Mouse (Mus musculus) embryonic facial prominence, embryonic 12.5 days (tissue): ENCODE measurements at regions not wholly inside any gene's neighbourhood (a gene's known extent, or its start where the extent isn't known, plus 50 kb on each side); places are given as distances from the start of the nearest gene placed in this dataset.

Source experiments
- ATAC-seq: fragments of 200-750 bp; cut with Nextera tagmentation; 2 replicates; pipeline ENCODE4 v1.8.0; 2017; ENCODE audit not compliant: insufficient number of reproducible peaks, insufficient read depth, low FRiP score, low TSS enrichment
- H3K27ac ChIP-seq: fragments of 300-500 bp; sonication (generic); 2 replicates; pipeline ENCODE4 v1.5.1; 2016; ENCODE audit warnings: mild to moderate bottlenecking
- H3K27me3 ChIP-seq: fragments of 300-500 bp; sonication (generic); 2 replicates; pipeline ENCODE4 v1.6.1; 2016; ENCODE audit warnings: mild to moderate bottlenecking, moderate library complexity
- H3K36me3 ChIP-seq: fragments of 300-500 bp; sonication (generic); 2 replicates; pipeline ENCODE4 v1.6.1; 2016; ENCODE audit warnings: mild to moderate bottlenecking
- H3K4me1 ChIP-seq: fragments of 300-500 bp; sonication (generic); 2 replicates; pipeline ENCODE4 v1.6.1; 2016
- H3K4me2 ChIP-seq: fragments of 300-500 bp; sonication (generic); replicated peaks from 2 replicates; pipeline ENCODE4 v1.6.1; 2016; ENCODE audit warnings: mild to moderate bottlenecking, moderate library complexity
- H3K4me3 ChIP-seq: fragments of 300-500 bp; sonication (generic); 2 replicates; pipeline ENCODE4 v1.5.1; 2016; ENCODE audit warnings: mild to moderate bottlenecking
- H3K9ac ChIP-seq: fragments of 300-500 bp; sonication (generic); 2 replicates; pipeline ENCODE4 v1.6.1; 2016; ENCODE audit warnings: mild to moderate bottlenecking, moderate library complexity
- H3K9me3 ChIP-seq: fragments of 300-500 bp; sonication (generic); 2 replicates; pipeline ENCODE4 v1.6.1; 2016; ENCODE audit warnings: mild to moderate bottlenecking, moderate library complexity
- WGBS: fragments of 180-500 bp; shearing (Covaris S2); methylation state at CpG from one replicate; pipeline ENCODE4 v1.1.7; 2016; 5-methylcytosine and 5-hydroxymethylcytosine counted together

- H3K4me1 ChIP-seq = peaks cover 42% of the 10 kb centered on the region
- peak overlapping the region; percentile 24 for H3K4me2 ChIP-seq
- no peak overlapping the region for H3K9ac ChIP-seq
- H3K27ac ChIP-seq = peak overlapping the region; percentile 18; the same call in 1 of the 2 replicates
- ATAC-seq = no peak
- no peaks in the 10 kb centered on the region for H3K36me3 ChIP-seq
- no peaks in the 10 kb centered on the region for H3K27me3 ChIP-seq
- H3K9me3 ChIP-seq = no peaks in the 10 kb centered on the region
- 50% methylated on average over 16 of the region's 16 CpGs for WGBS
- no peak overlapping the region for H3K4me3 ChIP-seq
These were observed 162.6 kb downstream of the Gm11361 start for GRCm38 (mm10) chr13:28419950-28420381.

GRCm38 (mm10) chr13:28418936-28419681 lies 161.8 kb downstream of the Gm11361 start:
- Histone ChIP-seq H3K4me3 (no peak overlapping the region), H3K4me1 (peaks cover 42% of the 10 kb centered on the region), H3K9ac (no peak overlapping the region), H3K4me2 (peak overlapping the region; percentile 53), H3K9me3 (no peaks in the 10 kb centered on the region), H3K36me3 (no peaks in the 10 kb centered on the region), H3K27me3 (no peaks in the 10 kb centered on the region), H3K27ac (peak overlapping the region; percentile 98)
- WGBS = 86% methylated on average over 17 of the region's 17 CpGs
- no peak for ATAC-seq

- Histone ChIP-seq H3K9me3 (no peaks in the 10 kb centered on the region), H3K4me3 (peak overlapping the region; percentile 20), H3K27me3 (no peaks in the 10 kb centered on the region), H3K27ac (peak overlapping the region; percentile 98), H3K4me2 (peak overlapping the region; percentile 53), H3K9ac (peak overlapping the region; percentile 22; the same call in 1 of the 2 replicates), H3K36me3 (no peaks in the 10 kb centered on the region), H3K4me1 (peaks cover 42% of the 10 kb centered on the region)
- ATAC-seq = peak; percentile 86
- WGBS = 3% methylated on average over 11 of the region's 11 CpGs
These were observed 160.9 kb downstream of the Gm11361 start for GRCm38 (mm10) chr13:28417929-28418881.

GRCm38 (mm10) chr13:28417431-28417928 lies 160.2 kb downstream of the Gm11361 start:
- Histone ChIP-seq H3K9me3 (no peaks in the 10 kb centered on the region), H3K36me3 (no peaks in the 10 kb centered on the region), H3K27ac (peak overlapping the region; percentile 98), H3K4me2 (peak overlapping the region; percentile 53), H3K4me1 (peaks cover 42% of the 10 kb centered on the region), H3K9ac (peak overlapping the region; percentile 22; the same call in 1 of the 2 replicates), H3K27me3 (no peaks in the 10 kb centered on the region), H3K4me3 (peak overlapping the region; percentile 20)
- ATAC-seq = peak; percentile 22
- WGBS = 6% methylated on average over 7 of the region's 7 CpGs

- H3K9ac ChIP-seq = no peak overlapping the region
- 23% methylated on average over 8 of the region's 8 CpGs for WGBS
These were observed 159.6 kb downstream of the Gm11361 start for GRCm38 (mm10) chr13:28416887-28417286.

GRCm38 (mm10) chr13:28416231-28416630 lies 158.9 kb downstream of the Gm11361 start:
- ATAC-seq = peak; percentile 72; the same call in 1 of the 2 replicates
- no peak overlapping the region for H3K4me3 ChIP-seq
- no peaks in the 10 kb centered on the region for H3K36me3 ChIP-seq
- no peaks in the 10 kb centered on the region for H3K9me3 ChIP-seq
- peak overlapping the region; percentile 98 for H3K27ac ChIP-seq
- H3K4me2 ChIP-seq = peak overlapping the region; percentile 53
- WGBS = 8% methylated on average over 6 of the region's 6 CpGs
- no peak overlapping the region for H3K9ac ChIP-seq
- H3K27me3 ChIP-seq = no peaks in the 10 kb centered on the region
- H3K4me1 ChIP-seq = peaks cover 42% of the 10 kb centered on the region

More at GRCm38 (mm10) chr13:28416887-28417286, 159.6 kb downstream of the Gm11361 start:
- Histone ChIP-seq H3K36me3 (no peaks in the 10 kb centered on the region), H3K27me3 (no peaks in the 10 kb centered on the region), H3K9me3 (no peaks in the 10 kb centered on the region), H3K4me1 (peaks cover 42% of the 10 kb centered on the region), H3K4me2 (peak overlapping the region; percentile 53), H3K27ac (peak overlapping the region; percentile 98), H3K4me3 (peak overlapping the region; percentile 13; the same call in 1 of the 2 replicates)
- ATAC-seq = no peak

GRCm38 (mm10) chr13:28415769-28416168 lies 158.4 kb downstream of the Gm11361 start:
- no peak overlapping the region for H3K9ac ChIP-seq
- peaks cover 42% of the 10 kb centered on the region for H3K4me1 ChIP-seq
- peak overlapping the region; percentile 53; the same call in 1 of the 2 replicates for H3K4me2 ChIP-seq
- 42% methylated on average over 1 of the region's 1 CpGs for WGBS
- H3K27me3 ChIP-seq = no peaks in the 10 kb centered on the region
- no peak overlapping the region for H3K4me3 ChIP-seq
- H3K27ac ChIP-seq = peak overlapping the region; percentile 98; the same call in 1 of the 2 replicates
- no peak for ATAC-seq
- H3K36me3 ChIP-seq = no peaks in the 10 kb centered on the region
- no peaks in the 10 kb centered on the region for H3K9me3 ChIP-seq

- no peak overlapping the region for H3K9ac ChIP-seq
- no peak overlapping the region for H3K4me3 ChIP-seq
- no peak overlapping the region for H3K27ac ChIP-seq
- H3K9me3 ChIP-seq = no peaks in the 10 kb centered on the region
- no peaks in the 10 kb centered on the region for H3K36me3 ChIP-seq
- H3K4me2 ChIP-seq = no peak overlapping the region
- ATAC-seq = no peak
- peaks cover 8% of the 10 kb centered on the region for H3K4me1 ChIP-seq
- H3K27me3 ChIP-seq = no peaks in the 10 kb centered on the region
- 46% methylated on average over 2 of the region's 2 CpGs for WGBS
These were observed 153.0 kb downstream of the Gm11361 start for GRCm38 (mm10) chr13:28410324-28410723.

GRCm38 (mm10) chr13:28409609-28409902 lies 152.2 kb downstream of the Gm11361 start:
- H3K27ac ChIP-seq = 0 out of 2 replicates have a peak overlapping the region, but pooled peaks have one; percentile 30

GRCm38 (mm10) chr13:28408868-28409608 lies 151.7 kb downstream of the Gm11361 start:
- no peaks in the 10 kb centered on the region for H3K27me3 ChIP-seq
- H3K4me1 ChIP-seq = peaks cover 8% of the 10 kb centered on the region
- no peaks in the 10 kb centered on the region for H3K9me3 ChIP-seq
- no peak overlapping the region for H3K4me3 ChIP-seq
- H3K27ac ChIP-seq = no peak overlapping the region; the same call in 1 of the 2 replicates
- H3K36me3 ChIP-seq = no peaks in the 10 kb centered on the region
- H3K4me2 ChIP-seq = no peak overlapping the region
- H3K9ac ChIP-seq = no peak overlapping the region
- 17% methylated on average over 7 of the region's 7 CpGs for WGBS
- ATAC-seq = no peak; the same call in 1 of the 2 replicates

More at GRCm38 (mm10) chr13:28409609-28409902, 152.2 kb downstream of the Gm11361 start:
- no peak overlapping the region for H3K4me3 ChIP-seq
- H3K27me3 ChIP-seq = no peaks in the 10 kb centered on the region
- H3K9me3 ChIP-seq = no peaks in the 10 kb centered on the region
- 29% methylated on average over 1 of the region's 1 CpGs for WGBS
- H3K4me1 ChIP-seq = peaks cover 8% of the 10 kb centered on the region
- H3K36me3 ChIP-seq = no peaks in the 10 kb centered on the region
- no peak overlapping the region for H3K4me2 ChIP-seq
- ATAC-seq = no peak
- no peak overlapping the region for H3K9ac ChIP-seq

- ATAC-seq = no peak
- no peaks in the 10 kb centered on the region for H3K9me3 ChIP-seq
- H3K4me3 ChIP-seq = no peak overlapping the region
- no peaks in the 10 kb centered on the region for H3K27me3 ChIP-seq
- H3K4me2 ChIP-seq = no peak overlapping the region
- WGBS = 19% methylated on average over 7 of the region's 7 CpGs
- no peak overlapping the region for H3K9ac ChIP-seq
- H3K4me1 ChIP-seq = peaks cover 9% of the 10 kb centered on the region
- H3K27ac ChIP-seq = no peak overlapping the region
- no peaks in the 10 kb centered on the region for H3K36me3 ChIP-seq
These were observed 143.1 kb downstream of the Gm11361 start for GRCm38 (mm10) chr13:28400459-28400858.
